Mouse (Mus musculus) liver, embryonic 15.5 days (tissue): ENCODE measurements at regions not wholly inside any gene's neighbourhood (a gene's known extent, or its start where the extent isn't known, plus 50 kb on each side); places are given as distances from the start of the nearest gene placed in this dataset.
A peak's percentile ranks its signal among the peaks of the same experiment; 100 is the strongest.

ENCODE experiments used
- ATAC-seq: fragments of 200-750 bp; cut with Nextera tagmentation; 2 replicates; pipeline ENCODE4 v1.8.0; 2017; ENCODE audit warnings: moderate number of reproducible peaks, mild to moderate bottlenecking, moderate library complexity; ENCODE audit not compliant: insufficient read depth
- H3K27ac ChIP-seq: fragments of 300-500 bp; sonication (generic); replicated peaks from 2 replicates; pipeline ENCODE4 v1.5.1; 2015; ENCODE audit warnings: mild to moderate bottlenecking, inconsistent platforms
- H3K27me3 ChIP-seq: fragments of 300-500 bp; sonication (generic); 2 replicates; pipeline ENCODE4 v1.6.1; 2015; ENCODE audit warnings: mild to moderate bottlenecking, inconsistent platforms
- H3K36me3 ChIP-seq: fragments of 300-500 bp; sonication (generic); replicated peaks from 2 replicates; pipeline ENCODE4 v1.6.1; 2015; ENCODE audit warnings: moderate library complexity, mild to moderate bottlenecking, inconsistent platforms
- H3K4me1 ChIP-seq: fragments of 300-500 bp; sonication (generic); replicated peaks from 2 replicates; pipeline ENCODE4 v1.6.1; 2015; ENCODE audit warnings: inconsistent platforms
- H3K4me2 ChIP-seq: fragments of 300-500 bp; sonication (generic); 2 replicates; pipeline ENCODE4 v1.6.1; 2015; ENCODE audit warnings: moderate library complexity, mild to moderate bottlenecking, inconsistent platforms
- H3K4me3 ChIP-seq: fragments of 300-500 bp; sonication (generic); replicated peaks from 2 replicates; pipeline ENCODE4 v1.5.1; 2015; ENCODE audit warnings: mild to moderate bottlenecking, inconsistent platforms
- H3K9ac ChIP-seq: fragments of 300-500 bp; sonication (generic); 2 replicates; pipeline ENCODE4 v1.6.1; 2015; ENCODE audit warnings: moderate library complexity, mild to moderate bottlenecking, inconsistent platforms
- H3K9me3 ChIP-seq: fragments of 300-500 bp; sonication (generic); replicated peaks from 2 replicates; pipeline ENCODE4 v1.6.1; 2016; ENCODE audit warnings: inconsistent platforms
- WGBS: fragments of 180-500 bp; shearing (Covaris S2); methylation state at CpG from one replicate; pipeline ENCODE4 v1.1.7; 2015; ENCODE audit warnings: mixed read lengths; ENCODE audit not compliant: insufficient replicate concordance; 5-methylcytosine and 5-hydroxymethylcytosine counted together

GRCm38 (mm10) chr1:77172463-77172862, 342.4 kb downstream of the Epha4 start:
- no peaks in the 10 kb centered on the region for H3K9me3 ChIP-seq
- no peak overlapping the region for H3K27ac ChIP-seq
- no peaks in the 10 kb centered on the region for H3K27me3 ChIP-seq
- H3K4me3 ChIP-seq = no peak overlapping the region
- no peak overlapping the region for H3K4me2 ChIP-seq
- ATAC-seq = no peak
- H3K36me3 ChIP-seq = no peaks in the 10 kb centered on the region
- H3K4me1 ChIP-seq = no peaks in the 10 kb centered on the region
- no peak overlapping the region for H3K9ac ChIP-seq
- 40% methylated on average over 1 of the region's 1 CpGs for WGBS

DNA sequence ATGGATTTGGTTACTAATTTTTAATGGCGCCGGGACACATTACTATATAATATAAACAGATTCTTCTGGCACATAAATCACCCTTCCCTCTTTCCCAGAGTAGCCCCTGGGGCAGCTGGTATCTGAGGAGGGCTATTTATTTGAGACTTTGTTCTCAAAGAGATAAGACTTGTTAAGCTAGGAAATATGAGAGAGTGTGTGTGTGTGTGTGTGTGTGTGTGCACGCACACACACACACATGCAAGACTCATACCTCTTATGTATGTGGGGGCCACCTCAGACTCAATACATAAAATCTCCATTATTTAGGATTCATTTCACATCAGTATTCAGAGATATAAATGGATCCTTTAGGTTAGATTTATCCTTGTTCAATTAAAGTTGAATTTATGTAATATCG, 340.1 kb downstream of the Epha4 start:
- Histone ChIP-seq H3K9ac (no peak overlapping the region), H3K4me2 (no peak overlapping the region), H3K4me3 (no peak overlapping the region), H3K27ac (no peak overlapping the region), H3K9me3 (no peaks in the 10 kb centered on the region), H3K27me3 (no peaks in the 10 kb centered on the region), H3K36me3 (no peaks in the 10 kb centered on the region), H3K4me1 (no peaks in the 10 kb centered on the region)
- ATAC-seq = no peak
- 71% methylated on average over 4 of the region's 4 CpGs for WGBS

DNA sequence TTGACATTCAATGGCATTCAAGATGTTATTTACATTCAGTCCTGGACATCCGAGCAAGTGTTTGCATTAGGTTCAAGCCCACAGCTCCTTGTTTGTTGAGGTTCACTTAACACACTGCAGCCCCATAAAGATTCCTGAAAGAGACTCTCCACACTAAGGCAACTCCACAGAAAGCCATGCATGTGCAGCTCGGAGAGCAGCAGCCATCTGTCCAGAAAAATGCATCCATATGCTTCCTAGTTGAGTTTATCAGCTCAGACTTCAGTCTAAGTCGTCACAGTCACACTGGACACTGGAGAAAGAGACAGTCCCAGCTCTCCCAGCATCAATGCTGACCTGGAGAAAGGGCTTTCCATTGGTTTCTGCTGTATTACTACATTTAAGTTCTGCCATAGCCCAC, 339.7 kb downstream of the Epha4 start:
- Histone ChIP-seq H3K27ac (no peak overlapping the region), H3K4me2 (no peak overlapping the region), H3K4me1 (no peaks in the 10 kb centered on the region), H3K4me3 (no peak overlapping the region), H3K9me3 (no peaks in the 10 kb centered on the region), H3K36me3 (no peaks in the 10 kb centered on the region), H3K27me3 (no peaks in the 10 kb centered on the region), H3K9ac (no peak overlapping the region)
- no peak for ATAC-seq
- 46% methylated on average over 3 of the region's 3 CpGs for WGBS

- H3K9me3 ChIP-seq = no peaks in the 10 kb centered on the region
- H3K36me3 ChIP-seq = no peaks in the 10 kb centered on the region
- no peaks in the 10 kb centered on the region for H3K4me1 ChIP-seq
- no peak overlapping the region for H3K4me2 ChIP-seq
- 64% methylated on average over 2 of the region's 2 CpGs for WGBS
- ATAC-seq = no peak
- H3K4me3 ChIP-seq = no peak overlapping the region
- no peaks in the 10 kb centered on the region for H3K27me3 ChIP-seq
- H3K9ac ChIP-seq = no peak overlapping the region
- H3K27ac ChIP-seq = no peak overlapping the region
Observed at GRCm38 (mm10) chr1:77176516-77176915, 338.4 kb downstream of the Epha4 start.

GRCm38 (mm10) chr1:77183965-77184364, 330.9 kb downstream of the Epha4 start:
- H3K4me1 ChIP-seq = no peaks in the 10 kb centered on the region
- H3K27me3 ChIP-seq = no peaks in the 10 kb centered on the region
- no peak overlapping the region for H3K4me3 ChIP-seq
- no peaks in the 10 kb centered on the region for H3K36me3 ChIP-seq
- ATAC-seq = no peak
- no peaks in the 10 kb centered on the region for H3K9me3 ChIP-seq
- H3K9ac ChIP-seq = no peak overlapping the region
- no peak overlapping the region for H3K4me2 ChIP-seq
- no peak overlapping the region for H3K27ac ChIP-seq
- 66% methylated on average over 2 of the region's 2 CpGs for WGBS

- no peaks in the 10 kb centered on the region for H3K4me1 ChIP-seq
- no peak overlapping the region for H3K4me3 ChIP-seq
- no peaks in the 10 kb centered on the region for H3K27me3 ChIP-seq
- 61% methylated on average over 3 of the region's 3 CpGs for WGBS
- H3K9me3 ChIP-seq = no peaks in the 10 kb centered on the region
- H3K4me2 ChIP-seq = no peak overlapping the region
- no peaks in the 10 kb centered on the region for H3K36me3 ChIP-seq
- no peak for ATAC-seq
- H3K27ac ChIP-seq = no peak overlapping the region
- no peak overlapping the region for H3K9ac ChIP-seq
Observed at GRCm38 (mm10) chr1:77190141-77190540, 324.7 kb downstream of the Epha4 start.

- Histone ChIP-seq H3K27ac (no peak overlapping the region), H3K9ac (no peak overlapping the region), H3K27me3 (no peaks in the 10 kb centered on the region), H3K4me3 (no peak overlapping the region), H3K9me3 (no peaks in the 10 kb centered on the region), H3K36me3 (no peaks in the 10 kb centered on the region), H3K4me2 (no peak overlapping the region), H3K4me1 (no peaks in the 10 kb centered on the region)
- ATAC-seq = no peak
- 34% methylated on average over 3 of the region's 3 CpGs for WGBS
Observed at GRCm38 (mm10) chr1:77201321-77201917, 313.5 kb downstream of the Epha4 start.

- no peaks in the 10 kb centered on the region for H3K9me3 ChIP-seq
- H3K27ac ChIP-seq = no peak overlapping the region
- WGBS = 43% methylated on average over 4 of the region's 4 CpGs
- H3K4me1 ChIP-seq = no peaks in the 10 kb centered on the region
- no peak overlapping the region for H3K4me3 ChIP-seq
- H3K4me2 ChIP-seq = no peak overlapping the region
- no peak for ATAC-seq
- H3K27me3 ChIP-seq = no peaks in the 10 kb centered on the region
- H3K36me3 ChIP-seq = no peaks in the 10 kb centered on the region
- H3K9ac ChIP-seq = no peak overlapping the region
Observed at GRCm38 (mm10) chr1:77202948-77203347, 311.9 kb downstream of the Epha4 start.

DNA sequence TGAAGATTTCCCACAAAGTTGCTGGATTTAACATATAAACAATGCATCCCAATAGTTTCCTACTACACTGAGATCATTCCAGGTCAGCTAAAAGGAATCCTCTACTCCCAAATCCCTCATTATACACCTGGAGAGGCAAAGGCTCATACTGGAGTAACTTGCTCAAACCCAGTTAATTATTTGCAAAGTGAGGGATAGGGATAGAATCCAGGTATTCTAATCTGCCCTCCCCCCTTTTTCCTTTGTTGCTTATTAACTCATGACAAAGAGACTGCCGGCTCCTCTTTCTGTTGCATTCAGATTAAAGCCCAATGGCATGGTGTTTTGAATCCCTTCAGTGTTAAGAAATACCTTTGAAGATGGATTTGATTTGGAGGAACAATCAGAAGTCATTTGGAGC, 308.4 kb downstream of the Epha4 start:
- no peaks in the 10 kb centered on the region for H3K36me3 ChIP-seq
- H3K4me1 ChIP-seq = no peaks in the 10 kb centered on the region
- no peak overlapping the region for H3K27ac ChIP-seq
- no peak overlapping the region for H3K9ac ChIP-seq
- no peak for ATAC-seq
- no peak overlapping the region for H3K4me3 ChIP-seq
- H3K27me3 ChIP-seq = no peaks in the 10 kb centered on the region
- no peaks in the 10 kb centered on the region for H3K9me3 ChIP-seq
- 50% methylated on average over 1 of the region's 1 CpGs for WGBS
- no peak overlapping the region for H3K4me2 ChIP-seq

GRCm38 (mm10) chr1:77209395-77209794, 305.5 kb downstream of the Epha4 start:
- H3K27me3 ChIP-seq = no peaks in the 10 kb centered on the region
- H3K27ac ChIP-seq = no peak overlapping the region
- no peak for ATAC-seq
- WGBS = 62% methylated on average over 3 of the region's 3 CpGs
- H3K36me3 ChIP-seq = no peaks in the 10 kb centered on the region
- no peaks in the 10 kb centered on the region for H3K9me3 ChIP-seq
- no peak overlapping the region for H3K4me3 ChIP-seq
- H3K4me2 ChIP-seq = no peak overlapping the region
- H3K9ac ChIP-seq = no peak overlapping the region
- H3K4me1 ChIP-seq = peaks cover 6% of the 10 kb centered on the region

- no peak overlapping the region for H3K4me3 ChIP-seq
- WGBS = 21% methylated on average over 8 of the region's 8 CpGs
Observed at GRCm38 (mm10) chr1:77213462-77214098, 301.3 kb downstream of the Epha4 start.

More at GRCm38 (mm10) chr1:77213462-77214098, 301.3 kb downstream of the Epha4 start:
- no peaks in the 10 kb centered on the region for H3K27me3 ChIP-seq
- H3K9ac ChIP-seq = no peak overlapping the region
- peaks cover 6% of the 10 kb centered on the region for H3K4me1 ChIP-seq
- no peaks in the 10 kb centered on the region for H3K36me3 ChIP-seq
- ATAC-seq = no peak
- H3K9me3 ChIP-seq = no peaks in the 10 kb centered on the region
- no peak overlapping the region for H3K27ac ChIP-seq
- H3K4me2 ChIP-seq = peak overlapping the region; percentile 23
